In genomic region chr11:60084589-60084988, GRCm38 (mm10) we compare ENCODE assay signal across 7 mouse cellular contexts. TPM values are rescaled to one million over a fixed set of nuclear protein-coding genes. Genes with fewer than 3 reads are reported as not detected.
DNase-seq lines count a peak whose midpoint lies in the region; ATAC-seq lines count a peak whose summit lies in the region.

No protein-coding gene starts in this region.

- H3K27me3 ChIP-seq in kidney, embryonic 16.5 days (ENCODE audit: insufficient read depth, low read length), result no peaks in the 10 kb centered on the region
- no peaks in the 10 kb centered on the region for H3K27me3 ChIP-seq in limb, embryonic 11.5 days (ENCODE audit: control insufficient read depth, insufficient read depth, low read length)

- peaks cover 3% of the 10 kb centered on the region; the same call in 1 of the 2 replicates for H3K4me1 ChIP-seq in kidney, embryonic 16.5 days (ENCODE audit: insufficient read depth, low read length)
- no peaks in the 10 kb centered on the region for H3K4me1 ChIP-seq in limb, embryonic 11.5 days (ENCODE audit: control insufficient read depth, insufficient read depth, low read length)

- no peak for ATAC-seq in kidney, embryonic 16.5 days (ENCODE audit: low FRiP score, low TSS enrichment)
- ATAC-seq in limb, embryonic 11.5 days (ENCODE audit: insufficient number of reproducible peaks, low FRiP score, low TSS enrichment, low read depth), result no peak

- DNase-seq in kidney, adult 9 months, result peak; percentile 64
- DNase-seq in MN1 (ENCODE audit: low spot score), result peak; percentile 55
- peak; percentile 40 for DNase-seq in c-Kit-negative CD71-positive TER-119-positive erythroid progenitor cells, embryonic 14.5 days (ENCODE audit: low read depth, low spot score)
- peak; percentile 75 for DNase-seq in limb, embryonic 11.5 days (ENCODE audit: low spot score)
- peak; percentile 62 to 83 for DNase-seq in spleen, postnatal 10 days (ENCODE audit: low spot score in 2 of 2)
- DNase-seq in ovary, postnatal 36 days (ENCODE audit: low spot score), result no peak

- WGBS in kidney, embryonic 16.5 days, result 38% methylated on average over 2 of the region's 2 CpGs
- 46% methylated on average over 2 of the region's 2 CpGs for WGBS in limb, embryonic 11.5 days

- no peak overlapping the region for H3K4me2 ChIP-seq in kidney, embryonic 16.5 days (replicated peaks; ENCODE audit: low read depth, low read length)
- H3K4me2 ChIP-seq in limb, embryonic 11.5 days (ENCODE audit: low read depth, severe bottlenecking), result no peak overlapping the region

- peaks cover 4% of the 10 kb centered on the region; the same call in 1 of the 2 replicates for H3K9me3 ChIP-seq in kidney, embryonic 16.5 days (ENCODE audit: low read length)
- no peaks in the 10 kb centered on the region for H3K9me3 ChIP-seq in limb, embryonic 11.5 days (ENCODE audit: control insufficient read depth, low read length)

- H3K9ac ChIP-seq in kidney, embryonic 16.5 days (replicated peaks; ENCODE audit: low read length), result no peak overlapping the region
- H3K9ac ChIP-seq in limb, embryonic 11.5 days (ENCODE audit: low read length), result no peak overlapping the region

- H3K27ac ChIP-seq in kidney, embryonic 16.5 days (ENCODE audit: low read length), result no peak overlapping the region
- H3K27ac ChIP-seq in limb, embryonic 11.5 days (replicated peaks; ENCODE audit: low read depth, low read length), result no peak overlapping the region

- H3K36me3 ChIP-seq in kidney, embryonic 16.5 days (ENCODE audit: insufficient read depth, low read length), result no peaks in the 10 kb centered on the region
- no peaks in the 10 kb centered on the region for H3K36me3 ChIP-seq in limb, embryonic 11.5 days (ENCODE audit: control insufficient read depth, insufficient read depth, low read length)

- no peak overlapping the region for H3K4me3 ChIP-seq in kidney, embryonic 16.5 days (ENCODE audit: low read length)
- no peak overlapping the region for H3K4me3 ChIP-seq in limb, embryonic 11.5 days (ENCODE audit: low read depth, low read length)

RNA-seq across cellular contexts. Expression of gene Rai1, which starts 20.2 kb away (rescaled TPM):
- polyA plus RNA-seq in kidney, embryonic 16.5 days (2015; fragmentation: Nextera tagmentation; extraction: Ambion mirVana), result 21.5 and 24.0 TPM in 2 replicates
- polyA plus RNA-seq in limb, embryonic 11.5 days (2014; fragmentation: Nextera tagmentation; extraction: Ambion mirVana), result 35.5 and 36.0 TPM in 2 replicates

RNA-seq across cellular contexts. Expression of gene Pemt, which starts 38.3 kb away (rescaled TPM):
- polyA plus RNA-seq in kidney, embryonic 16.5 days (2015; fragmentation: Nextera tagmentation; extraction: Ambion mirVana), result 11.2 and 12.2 TPM in 2 replicates
- polyA plus RNA-seq in limb, embryonic 11.5 days (2014; fragmentation: Nextera tagmentation; extraction: Ambion mirVana), result 4.9 and 6.1 TPM in 2 replicates
